Mouse (Mus musculus): ENCODE data around the gene Pla2r1. TPM values are rescaled to one million over a fixed set of nuclear protein-coding genes. Genes with fewer than 3 reads are reported as not detected.

The Pla2r1 gene
- polyA plus RNA-seq, 1 experiment from 2014 or later = 2.5 TPM

DNA sequence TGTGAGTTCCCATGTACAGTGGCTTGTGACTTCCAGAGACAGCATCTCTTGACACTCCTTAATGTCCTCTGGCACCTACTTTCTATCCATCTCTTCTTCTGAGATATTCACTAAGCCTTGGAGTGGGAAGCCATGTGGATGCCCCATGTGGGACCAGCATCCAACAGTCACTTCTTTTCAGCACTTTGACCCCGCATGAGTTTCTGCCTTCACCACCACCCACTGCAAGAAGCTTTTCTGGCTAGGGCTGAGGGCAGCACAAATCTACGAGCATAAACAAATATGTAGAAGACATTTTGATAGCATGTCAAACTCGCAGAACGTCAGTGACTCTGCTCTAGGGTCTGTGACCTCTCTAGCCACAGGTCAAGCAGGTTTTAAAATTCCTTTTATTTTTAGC lies 160.8 kb downstream of the Pla2r1 start:
- H3K4me3 ChIP-seq (ENCODE audit: low read depth, low read length) = no peak overlapping the region
- H3K9ac ChIP-seq (replicated peaks; ENCODE audit: low read length) = no peak overlapping the region
- H3K27me3 ChIP-seq (ENCODE audit: control insufficient read depth, insufficient read depth, low read length) = no peaks in the 10 kb centered on the region
- H3K9me3 ChIP-seq (replicated peaks; ENCODE audit: control insufficient read depth, low read length) = no peaks in the 10 kb centered on the region
- H3K27ac ChIP-seq (replicated peaks; ENCODE audit: low read depth, low read length) = no peak overlapping the region
- H3K4me2 ChIP-seq (ENCODE audit: low read depth, low read length) = no peak overlapping the region
- WGBS = 75% methylated on average over 4 of the region's 4 CpGs
- DNase-seq (ENCODE audit: low spot score) (no peak), ATAC-seq (replicated peaks; ENCODE audit: insufficient number of reproducible peaks, low FRiP score, low TSS enrichment, low read depth) (no peak)
- H3K36me3 ChIP-seq (replicated peaks; ENCODE audit: control insufficient read depth, insufficient read depth, low read depth, low read length) = no peaks in the 10 kb centered on the region
- no peaks in the 10 kb centered on the region for H3K4me1 ChIP-seq (ENCODE audit: control insufficient read depth, insufficient read depth, low read length)

DNA sequence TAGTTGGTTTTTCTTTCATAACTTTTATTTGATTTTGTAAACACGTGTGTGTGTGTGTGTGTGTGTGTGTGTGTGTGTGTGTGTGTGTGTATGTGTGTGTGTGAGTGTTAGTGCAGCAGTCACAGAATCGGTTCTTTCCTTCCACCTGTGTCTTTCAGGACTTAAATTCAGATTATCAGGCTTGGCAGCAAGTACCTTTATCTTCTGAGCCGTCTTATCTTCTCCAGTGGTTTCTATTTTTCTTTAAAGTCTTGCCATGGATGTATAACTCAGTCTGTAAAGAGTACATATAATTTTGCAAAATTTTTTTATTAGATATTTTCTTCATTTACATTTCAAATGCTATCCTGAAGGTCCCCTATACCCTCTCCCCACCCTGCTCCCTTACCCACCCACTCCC lies 165.7 kb downstream of the Pla2r1 start:
- Histone ChIP-seq H3K36me3 (replicated peaks; ENCODE audit: control insufficient read depth, insufficient read depth, low read depth, low read length) (no peaks in the 10 kb centered on the region), H3K27me3 (ENCODE audit: control insufficient read depth, insufficient read depth, low read length) (no peaks in the 10 kb centered on the region), H3K4me2 (ENCODE audit: low read depth, low read length) (no peak overlapping the region), H3K4me3 (ENCODE audit: low read depth, low read length) (no peak overlapping the region), H3K9ac (replicated peaks; ENCODE audit: low read length) (no peak overlapping the region), H3K9me3 (replicated peaks; ENCODE audit: control insufficient read depth, low read length) (no peaks in the 10 kb centered on the region), H3K4me1 (ENCODE audit: control insufficient read depth, insufficient read depth, low read length) (no peaks in the 10 kb centered on the region), H3K27ac (replicated peaks; ENCODE audit: low read depth, low read length) (no peak overlapping the region)
- no peak for DNase-seq (ENCODE audit: low spot score)
- no peak for ATAC-seq (replicated peaks; ENCODE audit: insufficient number of reproducible peaks, low FRiP score, low TSS enrichment, low read depth)
- WGBS = 86% methylated on average over 3 of the region's 3 CpGs

DNA sequence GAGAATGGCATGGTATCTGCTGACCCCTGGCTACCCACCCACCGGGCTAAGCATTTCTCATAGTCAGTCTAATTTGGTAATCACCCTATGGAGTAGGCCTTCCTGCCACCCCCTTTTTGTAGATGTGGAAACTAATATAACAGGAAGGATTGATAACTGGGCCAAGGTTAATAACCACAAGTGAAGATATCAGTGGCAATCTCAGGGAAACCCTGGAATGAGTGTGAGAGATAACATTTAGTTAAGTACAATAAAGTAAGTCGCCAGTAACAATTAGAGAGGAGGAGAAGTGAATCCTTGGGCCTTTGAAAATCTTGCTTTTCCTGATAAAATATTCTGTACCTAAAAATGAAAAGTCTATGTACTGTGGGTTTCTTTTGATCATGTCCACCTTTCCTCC lies 166.3 kb downstream of the Pla2r1 start:
- Histone ChIP-seq H3K36me3 (replicated peaks; ENCODE audit: control insufficient read depth, insufficient read depth, low read depth, low read length) (no peaks in the 10 kb centered on the region), H3K27ac (replicated peaks; ENCODE audit: low read depth, low read length) (no peak overlapping the region), H3K4me3 (ENCODE audit: low read depth, low read length) (no peak overlapping the region), H3K4me1 (ENCODE audit: control insufficient read depth, insufficient read depth, low read length) (no peaks in the 10 kb centered on the region), H3K9me3 (replicated peaks; ENCODE audit: control insufficient read depth, low read length) (no peaks in the 10 kb centered on the region), H3K9ac (replicated peaks; ENCODE audit: low read length) (no peak overlapping the region), H3K27me3 (ENCODE audit: control insufficient read depth, insufficient read depth, low read length) (no peaks in the 10 kb centered on the region), H3K4me2 (ENCODE audit: low read depth, low read length) (no peak overlapping the region)
- DNase-seq (ENCODE audit: low spot score) = no peak
- 88% methylated on average over 2 of the region's 2 CpGs for WGBS
- ATAC-seq (replicated peaks; ENCODE audit: insufficient number of reproducible peaks, low FRiP score, low TSS enrichment, low read depth) = no peak

DNA sequence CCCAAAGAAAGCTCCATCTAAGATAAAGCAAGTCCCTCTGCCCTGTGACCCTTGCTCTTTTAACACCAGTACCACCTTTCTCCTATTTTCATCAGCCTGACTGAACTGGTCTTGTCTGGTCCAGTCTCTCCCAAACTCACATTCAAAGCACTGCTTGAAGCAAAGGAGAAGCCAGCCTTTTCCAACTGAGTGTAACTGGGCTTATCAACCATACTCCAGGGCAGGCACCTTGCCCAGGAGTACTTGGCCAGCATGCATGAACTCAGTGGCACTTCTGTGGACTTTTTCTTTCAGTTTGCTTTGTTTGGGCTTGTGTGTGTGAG lies 168.4 kb downstream of the Pla2r1 start:
- no peak overlapping the region for H3K27ac ChIP-seq (replicated peaks; ENCODE audit: low read depth, low read length)
- H3K4me3 ChIP-seq (ENCODE audit: low read depth, low read length) = no peak overlapping the region
- no peaks in the 10 kb centered on the region for H3K36me3 ChIP-seq (replicated peaks; ENCODE audit: control insufficient read depth, insufficient read depth, low read depth, low read length)
- no peaks in the 10 kb centered on the region for H3K9me3 ChIP-seq (replicated peaks; ENCODE audit: control insufficient read depth, low read length)
- no peak overlapping the region for H3K4me2 ChIP-seq (ENCODE audit: low read depth, low read length)
- no peaks in the 10 kb centered on the region for H3K27me3 ChIP-seq (ENCODE audit: control insufficient read depth, insufficient read depth, low read length)
- ATAC-seq (replicated peaks; ENCODE audit: insufficient number of reproducible peaks, low FRiP score, low TSS enrichment, low read depth) = no peak
- no peak for DNase-seq (ENCODE audit: low spot score)
- no peak overlapping the region for H3K9ac ChIP-seq (replicated peaks; ENCODE audit: low read length)
- no peaks in the 10 kb centered on the region for H3K4me1 ChIP-seq (ENCODE audit: control insufficient read depth, insufficient read depth, low read length)

DNA sequence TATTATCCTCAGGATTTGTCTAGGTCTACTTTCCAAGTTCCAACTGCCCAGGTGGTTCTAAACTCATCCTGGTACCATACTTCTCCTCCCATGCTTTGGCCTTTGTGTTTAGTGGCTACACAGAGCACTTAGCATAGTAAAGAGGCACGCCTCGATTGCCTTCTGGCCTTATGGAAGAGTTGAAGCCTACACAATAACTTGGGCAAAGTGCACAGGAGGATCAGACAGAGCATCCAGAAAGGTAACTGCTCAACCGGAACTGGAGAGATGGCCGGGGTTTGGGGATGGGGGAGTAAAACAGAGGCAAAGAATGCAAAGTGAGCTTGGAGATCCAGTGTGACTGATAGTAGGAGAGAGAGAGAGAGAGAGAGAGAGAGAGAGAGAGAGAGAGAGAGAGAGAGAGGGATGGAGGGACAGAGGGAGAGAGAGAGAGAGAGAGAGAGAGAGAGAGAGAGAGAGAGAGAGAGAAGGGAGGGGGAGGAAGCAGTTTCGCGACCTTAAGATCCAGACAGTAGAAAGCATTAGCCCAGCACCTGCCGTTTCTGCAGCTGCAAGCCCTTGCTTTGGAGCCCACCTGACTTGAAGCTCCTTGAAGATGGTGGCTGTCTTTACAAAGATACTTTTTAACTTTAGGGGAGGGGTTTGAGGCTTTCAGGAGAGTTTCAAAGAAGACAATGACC lies 168.9 kb downstream of the Pla2r1 start:
- Histone ChIP-seq H3K4me2 (ENCODE audit: low read depth, low read length) (no peak overlapping the region), H3K27me3 (ENCODE audit: control insufficient read depth, insufficient read depth, low read length) (no peaks in the 10 kb centered on the region), H3K9me3 (replicated peaks; ENCODE audit: control insufficient read depth, low read length) (no peaks in the 10 kb centered on the region), H3K27ac (replicated peaks; ENCODE audit: low read depth, low read length) (no peak overlapping the region), H3K4me3 (ENCODE audit: low read depth, low read length) (no peak overlapping the region), H3K36me3 (replicated peaks; ENCODE audit: control insufficient read depth, insufficient read depth, low read depth, low read length) (no peaks in the 10 kb centered on the region), H3K9ac (replicated peaks; ENCODE audit: low read length) (no peak overlapping the region), H3K4me1 (ENCODE audit: control insufficient read depth, insufficient read depth, low read length) (no peaks in the 10 kb centered on the region)
- 33% methylated on average over 7 of the region's 7 CpGs for WGBS
- DNase-seq (ENCODE audit: low spot score) = no peak
- no peak for ATAC-seq (replicated peaks; ENCODE audit: insufficient number of reproducible peaks, low FRiP score, low TSS enrichment, low read depth)

DNA sequence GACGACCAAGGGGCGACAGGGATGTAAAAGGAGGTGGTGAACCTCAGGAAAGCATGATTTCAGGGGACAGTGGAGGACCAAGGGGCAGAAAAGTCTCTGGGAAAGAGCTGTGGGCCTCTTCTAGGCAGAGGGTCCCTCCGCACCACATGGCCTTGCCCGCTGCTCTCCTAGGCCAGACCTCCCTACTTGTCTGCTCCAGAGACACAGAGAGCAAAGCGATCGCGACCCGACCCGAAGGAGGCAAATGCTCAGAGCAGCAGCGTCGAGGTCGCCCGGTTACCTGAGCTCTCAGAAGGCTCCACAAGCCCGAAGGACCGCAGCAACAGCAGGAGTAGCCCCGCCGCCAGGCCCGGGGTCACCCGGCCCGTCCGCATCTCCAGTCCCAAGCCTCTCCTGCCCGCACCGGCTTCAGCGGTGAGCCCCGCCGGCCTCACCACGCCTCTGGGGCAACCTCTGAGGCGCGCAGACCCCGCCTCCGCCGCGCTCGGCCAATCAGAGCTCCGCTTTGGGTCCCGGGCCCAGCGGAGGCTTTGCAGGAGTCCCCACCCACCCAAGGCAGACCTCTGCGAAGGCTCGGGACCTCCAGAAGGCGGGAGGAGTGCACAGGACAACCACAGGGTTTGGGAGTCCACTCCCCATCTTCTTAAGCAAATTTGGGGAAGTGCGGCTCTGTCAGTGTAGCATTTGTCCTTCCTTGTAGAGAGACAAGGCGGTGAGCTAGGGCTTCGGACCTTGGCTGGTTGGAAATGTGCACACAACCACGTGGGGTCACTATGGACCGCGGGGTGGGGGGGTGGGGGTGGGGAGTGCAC lies 170.0 kb downstream of the Pla2r1 start, which contains the start of gene Ly75:
Gene Ly75 (minus strand): TSS at position 446 of the 812 bp plus-strand sequence.
- Histone ChIP-seq H3K9ac (replicated peaks; ENCODE audit: low read length) (peak within 1 kb of the TSS; percentile 69), H3K36me3 (replicated peaks; ENCODE audit: control insufficient read depth, insufficient read depth, low read depth, low read length) (no peaks in the 10 kb centered on the region), H3K4me3 (ENCODE audit: low read depth, low read length) (peak within 1 kb of the TSS; percentile 56), H3K9me3 (replicated peaks; ENCODE audit: control insufficient read depth, low read length) (no peaks in the 10 kb centered on the region), H3K4me1 (ENCODE audit: control insufficient read depth, insufficient read depth, low read length) (no peaks in the 10 kb centered on the region), H3K4me2 (ENCODE audit: low read depth, low read length) (peak within 1 kb of the TSS; percentile 80), H3K27ac (replicated peaks; ENCODE audit: low read depth, low read length) (no peak within 1 kb of the TSS), H3K27me3 (ENCODE audit: control insufficient read depth, insufficient read depth, low read length) (no peaks in the 10 kb centered on the region)
- WGBS = under 1% methylated on average over 46 of the region's 46 CpGs
- DNase-seq (ENCODE audit: low spot score) (peak; percentile 93), ATAC-seq (replicated peaks; ENCODE audit: insufficient number of reproducible peaks, low FRiP score, low TSS enrichment, low read depth) (peak; percentile 97)

DNA sequence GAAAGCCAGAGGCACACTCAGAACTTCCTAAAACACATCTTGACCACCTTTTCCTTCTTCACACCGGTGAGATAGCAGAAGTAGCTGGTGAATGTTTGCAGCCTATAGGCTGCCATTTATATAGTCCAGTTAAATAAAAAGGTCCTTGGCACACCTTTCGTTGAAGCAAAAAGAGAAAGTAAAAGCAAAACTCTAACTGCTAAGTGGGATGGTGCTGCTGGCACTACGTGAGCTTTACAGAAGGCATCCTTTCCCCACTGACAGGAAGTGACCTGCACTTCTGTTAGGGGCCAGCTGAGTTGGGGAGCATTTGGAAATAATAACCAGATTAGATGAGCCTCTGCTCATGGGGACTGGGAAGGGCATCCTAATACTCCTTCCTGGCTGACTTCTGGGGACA lies 170.8 kb downstream of the Pla2r1 start:
- no peak for ATAC-seq (replicated peaks; ENCODE audit: insufficient number of reproducible peaks, low FRiP score, low TSS enrichment, low read depth)
- no peak overlapping the region for H3K27ac ChIP-seq (replicated peaks; ENCODE audit: low read depth, low read length)
- peak overlapping the region; percentile 80 for H3K4me2 ChIP-seq (ENCODE audit: low read depth, low read length)
- H3K9me3 ChIP-seq (replicated peaks; ENCODE audit: control insufficient read depth, low read length) = no peaks in the 10 kb centered on the region
- peak overlapping the region; percentile 69 for H3K9ac ChIP-seq (replicated peaks; ENCODE audit: low read length)
- 56% methylated on average over 3 of the region's 3 CpGs for WGBS
- no peaks in the 10 kb centered on the region for H3K4me1 ChIP-seq (ENCODE audit: control insufficient read depth, insufficient read depth, low read length)
- peak overlapping the region; percentile 56 for H3K4me3 ChIP-seq (ENCODE audit: low read depth, low read length)
- H3K36me3 ChIP-seq (replicated peaks; ENCODE audit: control insufficient read depth, insufficient read depth, low read depth, low read length) = no peaks in the 10 kb centered on the region
- peak; percentile 6 for DNase-seq (ENCODE audit: low spot score)
- no peaks in the 10 kb centered on the region for H3K27me3 ChIP-seq (ENCODE audit: control insufficient read depth, insufficient read depth, low read length)

DNA sequence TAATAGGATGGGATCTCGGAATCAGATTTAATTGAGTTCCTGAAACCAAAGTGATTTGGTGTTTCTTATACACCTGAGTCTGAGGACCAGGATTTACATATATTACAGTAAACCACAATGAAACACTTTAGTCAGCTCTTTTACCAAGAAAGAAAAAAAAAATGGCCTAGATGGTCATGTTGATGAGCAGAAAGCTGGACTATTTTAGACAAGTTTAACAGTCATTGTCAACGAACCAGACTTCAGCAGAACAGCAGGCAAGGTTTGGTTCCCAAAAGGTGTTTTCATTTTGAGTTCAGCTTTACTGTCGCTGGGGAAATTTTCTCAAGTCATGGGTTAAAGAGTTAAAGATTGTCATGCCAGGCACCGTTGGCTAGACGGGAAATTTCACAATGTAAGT lies 175.8 kb downstream of the Pla2r1 start:
- no peak for ATAC-seq (replicated peaks; ENCODE audit: insufficient number of reproducible peaks, low FRiP score, low TSS enrichment, low read depth)
- Histone ChIP-seq H3K4me3 (ENCODE audit: low read depth, low read length) (no peak overlapping the region), H3K36me3 (replicated peaks; ENCODE audit: control insufficient read depth, insufficient read depth, low read depth, low read length) (no peaks in the 10 kb centered on the region), H3K27me3 (ENCODE audit: control insufficient read depth, insufficient read depth, low read length) (no peaks in the 10 kb centered on the region), H3K4me2 (ENCODE audit: low read depth, low read length) (no peak overlapping the region), H3K9me3 (replicated peaks; ENCODE audit: control insufficient read depth, low read length) (no peaks in the 10 kb centered on the region), H3K27ac (replicated peaks; ENCODE audit: low read depth, low read length) (no peak overlapping the region), H3K4me1 (ENCODE audit: control insufficient read depth, insufficient read depth, low read length) (no peaks in the 10 kb centered on the region), H3K9ac (replicated peaks; ENCODE audit: low read length) (no peak overlapping the region)
- 87% methylated on average over 5 of the region's 5 CpGs for WGBS
- DNase-seq (ENCODE audit: low spot score) = no peak

Data from embryonic facial prominence, embryonic 11.5 days (tissue).